Mouse (Mus musculus): ENCODE data around the gene Larp4.

The Larp4 gene

DNA sequence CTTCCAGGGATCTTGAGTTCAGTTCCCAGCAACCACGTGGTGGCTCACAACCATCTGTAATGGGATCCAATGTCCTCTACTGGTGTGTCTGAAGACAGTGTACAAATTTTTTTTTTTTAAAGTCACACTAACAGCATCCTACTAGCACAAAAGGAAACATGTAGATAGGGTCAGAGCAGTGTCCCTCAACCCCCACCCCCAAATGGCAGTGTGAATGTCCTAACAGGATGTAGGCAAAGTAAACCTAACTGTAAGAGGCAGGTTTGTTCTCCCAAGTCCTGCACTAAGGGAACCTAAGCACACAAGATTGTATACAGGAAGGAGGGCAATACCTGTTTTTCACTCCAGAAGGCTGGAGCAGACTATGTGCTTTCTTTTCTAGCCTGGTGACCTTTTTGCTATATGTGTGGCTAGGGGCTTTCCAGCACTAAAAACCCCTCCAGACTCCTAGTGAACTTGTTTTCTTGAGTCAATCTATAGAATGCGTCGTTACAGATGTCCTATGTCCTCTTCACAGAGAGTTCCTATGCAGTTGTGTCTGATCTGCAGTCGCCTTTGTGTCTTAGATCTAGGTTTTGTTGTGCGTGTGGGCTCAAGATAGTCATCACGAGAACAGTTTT is 48.5 kb downstream of the Larp4 start:
- DNase-seq, result no peak

DNA sequence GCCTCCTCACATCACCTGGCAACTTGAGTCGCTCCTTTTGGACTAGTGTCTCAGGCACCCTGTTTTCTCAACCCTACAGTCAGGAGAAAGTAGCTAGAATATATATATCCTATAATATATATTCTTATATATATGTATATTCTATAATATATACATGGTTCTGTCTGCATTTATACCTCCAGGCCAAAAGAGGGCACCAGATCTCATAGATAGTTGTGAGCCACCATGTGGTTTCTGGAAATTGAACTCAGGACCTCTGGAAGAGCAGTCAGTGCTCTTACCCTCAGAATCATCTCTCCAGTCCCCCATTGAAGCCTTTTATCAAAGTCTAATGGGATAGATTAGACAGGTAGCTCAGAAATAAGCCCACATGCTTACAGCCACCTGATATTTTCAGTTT is 51.3 kb downstream of the Larp4 start:
- no peak for DNase-seq

DNA sequence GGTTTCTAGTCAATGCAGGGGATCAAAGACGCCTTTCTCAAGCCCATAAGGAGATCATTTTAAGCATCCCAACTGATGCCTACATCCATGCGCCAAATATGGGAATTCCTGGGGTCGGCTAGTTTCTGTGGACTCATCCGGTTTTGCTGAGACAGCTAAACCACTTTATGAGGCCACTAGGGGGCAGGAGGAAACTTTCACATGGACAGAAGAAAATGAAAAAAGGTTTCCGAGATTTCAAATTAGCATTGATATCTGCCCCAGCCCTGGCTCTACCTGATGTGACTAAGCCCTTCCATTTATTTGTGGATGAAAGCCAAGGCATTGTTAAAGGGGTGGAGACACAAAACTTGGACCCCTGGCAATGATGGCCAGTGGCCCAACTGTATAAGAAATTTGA is 53.1 kb downstream of the Larp4 start:
- DNase-seq, result peak; percentile 14

DNA sequence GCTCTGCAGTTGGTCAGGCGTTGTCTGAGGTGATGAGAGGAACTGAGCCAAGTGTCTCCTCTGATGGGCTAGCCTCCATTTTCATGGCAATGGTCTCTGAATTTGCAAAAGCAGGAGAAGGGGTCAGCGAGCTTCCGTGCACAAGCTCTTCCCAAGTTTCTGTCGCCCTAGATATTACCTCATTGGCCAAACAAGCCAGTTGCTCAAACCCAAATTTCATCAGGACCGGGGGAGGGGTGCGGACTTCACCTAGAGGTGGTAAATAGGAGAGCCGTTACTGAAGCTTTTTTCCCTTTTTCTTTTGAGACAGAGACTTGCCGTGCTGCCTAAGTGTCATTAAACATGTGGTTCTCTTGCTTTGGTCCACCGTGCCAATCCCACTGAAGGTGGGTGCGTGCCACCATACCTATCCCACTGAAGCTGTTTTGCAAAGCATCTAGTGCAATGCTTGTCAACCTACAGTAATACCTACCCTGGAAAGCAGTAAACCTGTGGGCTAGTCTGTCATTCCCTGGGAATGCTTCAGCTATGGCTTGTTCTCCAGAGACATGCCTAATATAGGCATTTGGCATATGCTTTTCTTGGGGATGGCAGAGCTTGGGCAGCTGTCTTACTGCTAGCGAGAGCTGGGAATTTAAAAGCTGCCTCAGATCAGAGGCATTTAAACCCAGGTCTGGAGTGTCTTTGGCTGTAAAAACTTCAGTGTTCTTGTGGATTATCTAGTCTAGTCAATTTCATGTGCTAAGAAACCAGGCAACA is 55.4 kb downstream of the Larp4 start:
- DNase-seq, result no peak

DNA sequence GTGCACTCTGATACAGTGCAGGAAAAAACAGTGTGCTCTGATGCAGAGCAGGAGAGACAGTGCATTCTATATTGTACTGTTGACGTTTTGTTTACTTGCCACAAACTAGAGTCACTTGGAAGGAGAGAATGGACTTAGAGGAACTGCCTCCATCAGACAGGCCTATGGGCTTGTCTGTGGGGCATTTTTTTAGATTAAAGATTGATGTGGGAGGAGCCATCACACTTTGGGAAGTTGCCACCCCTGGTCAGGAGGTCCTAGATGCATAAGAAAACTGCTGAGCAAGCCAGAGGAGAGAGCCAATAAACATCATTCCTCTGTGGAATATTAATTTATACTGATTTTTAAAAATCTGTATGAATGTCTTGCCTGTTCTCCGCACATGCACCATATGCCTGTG is 58.3 kb downstream of the Larp4 start:
- no peak for DNase-seq

DNA sequence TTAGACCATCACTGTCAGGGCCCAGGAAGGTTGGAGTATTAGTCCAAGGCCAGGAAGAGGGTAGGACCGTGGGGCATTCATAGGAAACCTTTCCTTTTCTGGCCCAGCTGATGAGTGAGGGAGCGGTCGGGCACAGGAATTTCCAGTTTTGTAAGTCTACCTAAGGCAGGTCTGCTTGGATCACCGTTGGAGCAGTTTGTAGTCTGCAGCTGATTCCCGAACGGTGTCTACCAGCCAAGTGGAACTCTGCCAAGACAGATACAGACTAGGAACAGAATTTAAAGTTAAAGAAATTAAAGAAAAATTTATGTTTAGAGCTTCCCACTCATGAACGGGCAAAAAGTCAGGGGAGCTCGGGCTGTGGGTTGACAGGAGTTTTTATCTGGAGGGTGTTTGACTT is 59.6 kb downstream of the Larp4 start:
- DNase-seq, result no peak

DNA sequence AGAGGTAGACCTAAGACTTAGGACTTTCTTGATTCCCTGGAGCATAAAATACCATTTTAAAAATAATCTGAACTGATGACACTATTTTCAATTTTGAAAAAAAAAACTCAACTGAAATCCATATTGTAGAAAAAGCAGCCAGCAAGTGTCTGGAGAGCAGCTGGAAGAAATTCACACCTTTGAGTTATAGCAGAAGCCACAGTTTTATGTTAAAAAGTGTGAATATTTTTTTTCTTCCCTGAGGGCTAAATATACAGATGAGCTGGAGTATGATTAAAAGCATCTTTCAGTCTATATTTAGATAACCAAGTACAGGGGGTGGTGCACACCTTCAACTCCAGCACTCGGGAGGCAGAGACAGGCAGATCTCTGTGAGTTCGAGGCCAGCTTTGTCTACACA is 60.0 kb downstream of the Larp4 start:
- no peak for DNase-seq

DNA sequence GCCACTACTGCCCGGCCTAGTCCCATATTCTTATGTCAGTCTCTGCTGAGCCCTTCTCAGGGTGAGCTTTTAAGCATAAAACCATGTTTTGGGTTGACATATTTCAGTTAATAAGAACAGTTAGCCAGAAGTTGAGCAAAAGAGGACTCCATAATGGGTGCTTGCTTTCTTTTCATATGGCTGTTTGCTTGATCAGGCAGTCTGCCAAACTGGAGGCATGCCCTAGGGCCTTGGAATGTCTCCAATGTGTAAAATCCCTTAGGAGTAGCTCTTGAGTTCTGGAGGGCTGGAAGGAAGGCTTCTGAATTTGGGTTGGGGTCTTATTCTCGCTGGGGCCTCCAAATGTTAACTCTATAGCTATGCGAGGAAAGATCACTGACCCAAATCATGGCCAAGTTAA is 62.7 kb downstream of the Larp4 start:
- DNase-seq, result no peak

DNA sequence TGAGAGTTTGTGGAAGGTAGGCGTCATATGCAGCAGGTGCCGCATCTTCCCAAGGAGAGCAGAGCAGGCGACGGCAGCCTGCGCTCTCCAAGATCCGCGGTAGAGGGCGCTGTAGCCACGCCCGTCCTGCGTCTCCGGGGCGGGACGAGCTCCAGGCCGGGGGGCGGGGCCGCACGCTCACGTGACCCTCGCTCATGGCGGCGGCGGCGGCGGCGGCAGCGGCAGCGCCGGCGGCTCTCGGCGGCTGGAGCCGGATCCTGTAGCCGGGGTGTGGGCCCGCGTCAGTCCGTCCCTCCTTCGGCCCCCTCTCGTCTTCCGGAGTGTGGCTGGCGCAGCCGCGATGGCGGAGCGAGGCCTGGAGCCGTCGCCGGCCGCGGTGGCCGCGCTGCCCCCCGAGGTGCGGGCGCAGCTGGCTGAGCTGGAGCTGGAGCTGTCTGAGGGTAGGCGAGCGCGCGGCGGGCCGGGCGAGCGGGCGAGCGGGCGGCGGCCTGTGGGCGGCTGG is 68.7 kb downstream of the Larp4 start, which contains the start of gene Dip2b:
TSS of gene Dip2b (plus strand) at position 195 of the 502 bp plus-strand sequence.
- DNase-seq, result peak; percentile 93

DNA sequence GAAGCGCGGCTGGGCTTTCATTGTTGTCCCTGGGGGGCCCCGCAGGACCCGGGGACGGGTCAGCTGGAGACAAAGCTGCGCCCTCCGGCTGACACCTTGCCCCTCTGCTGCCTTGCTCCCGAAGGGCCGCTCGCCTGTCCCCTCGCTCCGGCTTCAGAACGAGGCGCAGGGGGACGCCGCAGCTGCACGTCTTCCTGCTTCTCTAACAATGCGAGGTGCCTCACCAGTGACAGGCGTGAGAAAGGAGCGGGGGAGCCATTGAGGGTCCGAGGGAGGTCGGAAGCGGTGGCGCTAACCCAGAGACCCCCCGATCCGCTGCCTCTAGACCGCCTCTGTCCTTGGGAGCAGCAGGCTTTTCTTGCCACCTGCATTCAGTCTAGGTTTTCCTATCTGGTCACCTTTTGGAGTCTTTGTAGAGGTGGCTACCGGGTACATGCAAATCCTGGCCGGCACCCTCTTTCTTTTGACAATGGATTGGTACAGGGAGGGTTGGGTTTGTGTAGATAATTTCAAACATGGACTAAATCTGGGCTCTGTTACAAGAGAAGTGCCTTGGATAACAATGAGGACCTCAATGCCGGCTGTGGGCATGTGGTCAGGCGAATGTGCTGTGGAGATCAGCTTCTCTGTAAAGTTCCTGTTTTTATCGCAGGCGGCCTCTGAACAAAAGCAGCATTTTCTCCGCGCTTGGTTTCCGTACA is 69.3 kb downstream of the Larp4 start:
- DNase-seq, result peak; percentile 57

DNA sequence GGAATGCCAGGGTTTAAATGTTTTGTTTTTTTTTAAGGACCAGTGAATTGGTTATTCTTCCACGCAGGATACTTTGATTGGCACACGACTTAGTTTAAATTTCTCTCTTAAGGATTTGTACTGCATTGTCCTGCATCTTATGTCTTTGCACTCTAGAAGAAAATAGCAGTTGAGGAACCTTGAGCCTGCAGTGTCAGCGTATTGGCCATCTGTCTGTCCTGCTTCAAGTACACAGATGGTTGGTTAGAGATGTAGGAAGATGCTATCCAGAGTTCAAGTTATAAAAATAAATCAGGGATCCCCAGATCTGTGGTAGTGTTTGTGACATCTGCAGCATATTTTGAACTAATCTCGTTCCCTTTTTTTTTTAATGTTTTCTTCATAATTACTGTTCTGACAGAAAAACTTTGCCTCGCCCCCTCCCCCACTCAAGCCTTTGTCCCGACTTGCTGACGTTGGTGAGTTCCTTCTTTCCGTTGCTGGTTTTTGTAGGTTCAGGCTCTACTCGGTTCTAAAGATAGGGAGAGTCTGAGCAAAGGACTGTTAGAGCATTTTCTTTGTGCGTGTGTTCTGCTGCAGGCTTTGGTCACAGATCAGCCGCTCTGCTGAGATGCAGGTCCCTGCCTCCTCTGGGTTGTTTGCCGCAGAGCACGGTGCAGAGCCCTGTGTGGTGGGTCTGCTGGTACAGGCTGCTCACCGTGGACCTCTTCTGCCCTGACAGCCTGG is 70.8 kb downstream of the Larp4 start:
- peak; percentile 45 for DNase-seq

DNA sequence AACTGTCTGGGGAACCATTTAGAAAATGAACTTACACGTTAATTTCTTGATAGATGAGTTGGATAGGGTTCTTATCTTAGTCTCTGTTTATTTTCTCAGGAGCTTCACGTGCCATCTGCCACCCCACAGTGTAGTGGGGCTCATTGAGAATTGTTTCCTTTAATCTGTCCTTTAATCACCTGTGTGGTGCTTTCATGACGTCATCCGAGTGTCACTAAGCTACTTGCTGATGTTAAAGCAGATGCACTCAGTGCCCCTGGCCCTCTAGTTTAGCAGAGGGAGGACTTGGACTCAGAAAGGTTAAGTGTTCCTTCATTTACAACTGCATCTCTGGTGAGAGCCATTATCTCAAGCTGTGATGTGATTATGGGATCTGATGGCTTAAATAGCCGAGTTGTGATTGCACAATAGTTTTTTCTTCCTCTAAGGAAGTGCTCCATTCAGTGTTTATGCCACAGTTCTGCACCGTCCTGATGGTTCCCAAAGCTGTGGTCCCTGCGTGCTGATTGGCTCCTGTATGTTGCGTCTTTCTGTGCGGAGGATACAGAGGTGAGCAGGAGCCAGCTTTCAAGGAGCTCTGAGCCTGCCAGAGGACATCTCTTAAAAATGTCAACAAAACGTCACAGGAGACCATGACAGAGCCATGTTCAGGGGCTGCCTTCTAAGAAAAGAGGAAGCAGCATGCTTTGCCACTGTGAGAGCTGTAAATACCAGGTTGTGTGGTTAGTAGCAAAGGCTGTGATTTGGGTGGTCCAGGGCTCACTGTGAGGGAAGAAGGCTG is 71.6 kb downstream of the Larp4 start:
- peak; percentile 45 for DNase-seq

DNA sequence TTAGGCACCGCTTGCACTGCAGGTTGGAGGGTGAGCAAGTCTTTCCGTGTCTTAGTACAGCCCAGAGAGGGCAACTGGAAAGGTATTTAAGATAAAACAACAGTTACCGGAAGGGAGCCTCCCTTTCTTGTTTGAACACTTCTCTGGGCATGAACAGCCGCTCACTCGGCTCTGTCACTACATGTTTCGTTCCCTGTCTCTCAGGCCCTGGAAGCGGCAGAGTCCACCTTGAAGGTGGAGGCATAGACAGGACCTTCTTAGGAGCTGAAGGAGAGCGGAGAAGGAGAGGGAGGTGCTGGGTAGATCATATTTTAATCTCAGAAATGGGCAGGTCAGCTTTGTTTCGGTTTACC is 72.2 kb downstream of the Larp4 start:
- DNase-seq, result no peak

DNA sequence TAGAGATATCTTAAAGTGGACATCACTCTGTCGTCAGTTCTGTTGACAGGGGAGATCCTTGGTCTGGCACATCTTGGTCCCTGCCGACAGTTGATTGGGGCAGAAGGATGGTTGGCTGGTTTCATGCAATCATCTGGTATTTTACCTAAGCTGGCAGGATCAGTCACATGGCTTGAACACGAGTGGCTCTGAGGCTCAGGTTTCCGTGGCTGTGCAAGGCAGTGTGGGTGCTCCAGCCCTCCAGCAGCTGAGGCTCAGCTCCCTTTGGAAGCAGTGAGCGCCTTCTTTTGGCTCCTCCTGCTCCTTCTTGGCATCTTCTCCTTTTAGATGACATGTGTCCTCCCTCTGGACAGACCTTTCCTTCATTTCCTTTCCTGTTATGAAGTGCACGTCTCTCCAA is 75.7 kb downstream of the Larp4 start:
- DNase-seq, result no peak

DNA sequence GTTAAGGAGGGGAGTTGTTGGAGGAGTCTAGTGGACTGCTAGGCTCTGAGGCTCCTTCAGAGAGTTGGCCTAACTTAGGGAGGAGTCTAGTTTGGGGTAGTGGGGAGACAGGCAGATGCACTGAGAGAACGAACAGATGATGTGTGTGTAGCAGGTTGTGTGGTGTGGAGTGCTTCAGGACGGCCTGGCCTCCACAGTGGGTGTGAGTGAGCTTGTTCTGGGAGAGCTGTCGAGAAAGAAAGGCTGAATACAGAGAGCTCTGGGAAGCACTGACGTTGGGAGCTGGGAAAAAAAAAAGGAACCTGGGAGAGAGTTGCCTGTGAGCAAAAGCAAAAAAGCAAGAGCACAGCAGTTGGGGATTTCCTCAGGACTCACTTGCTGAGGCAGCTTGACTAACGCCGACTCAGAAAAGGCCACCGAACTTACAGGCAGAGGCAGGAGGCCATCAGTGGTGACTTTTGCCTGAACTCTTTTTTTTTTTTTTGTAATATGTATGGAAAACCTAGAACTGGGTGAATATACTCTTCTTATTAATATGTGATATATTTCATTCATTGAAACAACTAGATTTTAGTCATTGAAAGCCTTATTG is 79.7 kb downstream of the Larp4 start:
- DNase-seq, result no peak

DNA sequence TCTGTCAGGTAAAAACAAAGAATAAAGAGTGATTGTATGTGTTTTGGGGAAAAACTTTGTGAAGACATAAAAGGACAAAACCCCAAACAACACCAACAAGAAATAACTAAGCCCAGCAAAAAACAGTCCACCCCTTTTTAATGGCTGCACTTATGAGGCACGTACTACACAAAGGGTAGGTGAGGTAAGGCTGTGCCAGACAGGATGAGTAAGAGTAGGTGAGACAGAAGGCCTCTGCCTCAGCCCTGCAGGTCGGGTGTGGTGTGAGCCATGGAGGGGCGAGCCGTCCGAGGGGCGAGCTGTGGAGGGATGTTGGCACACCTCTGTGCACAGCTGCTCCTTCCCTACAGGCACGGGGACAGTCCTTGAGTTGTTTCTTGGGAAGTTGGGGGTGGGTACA is 81.1 kb downstream of the Larp4 start:
- no peak for DNase-seq

DNA sequence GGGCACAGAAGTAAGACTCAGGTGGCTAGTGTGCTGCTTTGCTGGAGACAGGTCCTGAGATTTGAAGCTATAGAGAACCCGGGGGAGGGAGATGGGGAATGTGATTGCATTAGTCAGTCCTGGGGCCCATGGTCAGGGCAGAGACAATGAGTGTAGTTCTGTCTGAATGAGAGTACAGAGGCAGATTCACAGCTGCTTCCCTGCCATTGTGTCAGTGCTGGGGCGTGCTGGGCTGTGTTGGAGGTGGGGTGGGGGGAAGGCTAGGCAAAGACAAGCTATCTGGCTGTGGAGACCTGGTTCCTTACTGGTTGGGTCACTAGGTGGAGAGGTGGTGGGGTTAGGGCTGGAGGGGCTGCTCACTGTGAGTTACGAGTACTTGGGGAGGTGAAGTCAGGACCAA is 82.9 kb downstream of the Larp4 start:
- no peak for DNase-seq

DNA sequence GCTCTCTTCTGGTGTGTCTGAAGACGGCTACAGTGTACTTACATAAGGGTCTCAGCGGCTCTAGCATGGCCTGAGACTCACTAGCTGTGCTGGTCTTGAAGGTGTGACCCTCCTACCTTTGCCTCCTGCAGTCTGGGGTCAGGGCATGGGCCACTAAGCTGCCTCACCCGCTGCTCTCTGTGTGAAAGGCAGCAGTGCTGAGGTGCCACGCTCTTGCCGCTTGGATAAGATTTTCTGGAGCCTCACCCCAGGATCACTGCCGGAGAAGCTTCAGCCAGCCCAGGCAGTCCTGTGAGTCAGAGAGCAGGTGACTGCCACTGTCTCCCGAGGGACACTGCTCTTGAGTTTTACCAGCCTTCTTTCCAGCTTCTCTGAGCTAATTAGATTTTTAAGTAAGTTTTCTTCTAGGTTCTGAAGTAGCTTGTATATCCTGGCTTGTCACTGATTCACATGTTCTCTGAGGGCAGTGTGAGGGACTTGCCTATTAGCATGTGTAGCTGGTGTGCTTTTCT is 86.6 kb downstream of the Larp4 start:
- no peak for DNase-seq

DNA sequence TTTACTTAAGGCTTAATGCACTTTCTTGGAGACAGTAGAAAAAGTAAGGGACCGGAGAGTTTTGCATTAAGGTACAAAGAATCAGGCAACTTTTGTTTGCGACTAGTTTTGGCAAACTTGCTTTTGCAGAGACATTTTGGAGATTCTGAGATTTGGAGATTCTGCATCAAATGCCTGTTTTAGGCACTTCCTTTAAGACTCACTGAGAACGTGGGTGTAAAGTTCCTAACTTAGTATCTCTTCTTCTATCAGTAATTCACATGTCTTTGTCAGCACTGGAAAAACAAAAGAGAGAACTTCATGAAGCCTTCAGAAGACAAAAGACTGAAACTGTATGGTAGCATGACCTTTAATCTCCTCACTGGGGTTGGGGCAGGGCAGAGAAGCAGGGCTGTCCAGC is 87.8 kb downstream of the Larp4 start:
- DNase-seq, result no peak

DNA sequence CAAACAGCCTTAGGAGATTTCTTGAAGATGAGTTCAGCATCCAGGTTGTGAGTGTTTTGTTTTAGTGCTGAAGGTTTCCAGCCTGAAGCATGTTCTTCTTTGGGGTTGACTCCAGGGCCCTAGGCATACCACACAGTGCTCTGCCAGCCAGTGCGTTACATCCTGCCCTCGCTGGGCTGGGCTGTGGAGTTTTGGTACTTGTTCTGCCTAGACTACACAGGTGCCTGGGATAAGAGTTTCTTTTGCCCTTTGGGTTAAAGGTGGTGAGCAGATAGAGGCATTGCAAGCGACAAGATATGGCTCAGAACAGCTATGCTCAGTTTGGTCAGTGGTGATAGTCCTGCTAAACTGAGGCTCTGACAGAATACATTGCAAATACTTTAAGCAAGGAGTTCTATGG is 88.3 kb downstream of the Larp4 start:
- DNase-seq, result no peak

DNA sequence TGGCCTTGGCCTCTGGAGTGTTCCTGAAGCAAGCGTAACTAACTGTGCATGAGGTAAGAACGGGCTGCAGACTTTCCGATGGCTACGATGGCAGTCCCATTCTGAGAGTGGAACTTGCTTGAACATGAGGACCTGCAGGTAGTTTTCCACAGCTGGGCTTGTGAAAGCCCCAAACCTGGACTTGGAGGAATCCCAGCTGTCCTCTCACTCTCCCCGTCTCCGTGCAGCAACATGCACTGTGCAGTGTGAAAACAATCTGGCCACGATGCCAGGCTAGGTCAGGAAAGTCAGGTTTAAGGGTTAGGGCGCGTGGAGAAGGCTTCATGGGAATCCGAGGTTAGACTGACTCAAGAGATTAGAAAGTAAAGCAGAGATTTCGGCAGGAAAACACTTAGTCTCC is 89.0 kb downstream of the Larp4 start:
- no peak for DNase-seq

Data from cerebellum, adult 11-12 months (tissue).